Mouse (Mus musculus) gastrocnemius, postnatal 4 days (tissue): ENCODE measurements around the gene Cycs. TPM values are rescaled to one million over a fixed set of nuclear protein-coding genes. Genes with fewer than 3 reads are reported as not detected.

Experiments
- DNase-seq, 2 experiments: peaks; one replicate each; pipeline ENCODE4 v3.0.0; 2021 to 2022; ENCODE audit warnings: low spot score in 2 of 2, mixed read lengths in 2 of 2
- microRNA-seq: library from miRNA; unstranded; fragments of <30 nt; microRNA quantifications from one replicate; pipeline ENCODE4 v1.2.0, GENCODE M21; 2021
- total RNA-seq, 2 experiments: library from RNA; stranded (reverse); gene quantifications; 2 replicates each; pipeline ENCODE4 v1.2.3; 2021

Gene Cycs
- total RNA-seq, 2 experiments from 2014 or later = 43.5 to 51.8 TPM

- DNase-seq = no peak
Measured at GRCm38 (mm10) chr6:50549051-50549450, 17.3 kb downstream of the Cycs start.

GRCm38 (mm10) chr6:50545412-50546043, 20.8 kb downstream of the Cycs start:
- DNase-seq = no peak

GRCm38 (mm10) chr6:50542535-50542934, 23.8 kb downstream of the Cycs start:
- DNase-seq = no peak

- DNase-seq = no peak
Measured at GRCm38 (mm10) chr6:50539641-50540040, 26.7 kb downstream of the Cycs start.

- DNase-seq = peak; percentile 63 to 82
Measured at GRCm38 (mm10) chr6:50536461-50536892, 29.9 kb downstream of the Cycs start.

- DNase-seq = no peak
Measured at GRCm38 (mm10) chr6:50535346-50535745, 31.0 kb downstream of the Cycs start.

- no peak for DNase-seq
Measured at GRCm38 (mm10) chr6:50531920-50532319, 34.4 kb downstream of the Cycs start.

- no peak for DNase-seq
Measured at GRCm38 (mm10) chr6:50531003-50531402, 35.3 kb downstream of the Cycs start.

- no peak for DNase-seq
Measured at GRCm38 (mm10) chr6:50529194-50529593, 37.1 kb downstream of the Cycs start.

- DNase-seq = no peak
Measured at GRCm38 (mm10) chr6:50527416-50527815, 38.9 kb downstream of the Cycs start.

GRCm38 (mm10) chr6:50526597-50527024, 39.7 kb downstream of the Cycs start:
- peak; percentile 35 to 50 for DNase-seq

GRCm38 (mm10) chr6:50525846-50526245, 40.5 kb downstream of the Cycs start:
- DNase-seq = no peak

- no peak for DNase-seq
Measured at GRCm38 (mm10) chr6:50524261-50524896, 42.0 kb downstream of the Cycs start.

- no peak for DNase-seq
Measured at GRCm38 (mm10) chr6:50522772-50523171, 43.6 kb downstream of the Cycs start.

- DNase-seq = no peak
Measured at GRCm38 (mm10) chr6:50521532-50522135, 44.7 kb downstream of the Cycs start.

- no peak for DNase-seq
Measured at GRCm38 (mm10) chr6:50520139-50520538, 46.2 kb downstream of the Cycs start.

GRCm38 (mm10) chr6:50518371-50518770, 48.0 kb downstream of the Cycs start:
- no peak for DNase-seq

Small RNA genes lying within 50 kb of the gene (microRNA-seq; reads per million reads assigned to microRNA genes)
- not detected for gene Mir6371

Other genes with a start within 250 kb of the Cycs start
- gene Osbpl3, start 110.3 kb downstream of the Cycs start, total RNA-seq = 10 to 100 TPM in 1 of 2 experiments, 1 to 10 TPM in 1; 8.7 to 12.3 TPM
- under 1 TPM; 0.10 to 0.32 TPM for gene 4921507P07Rik, start 30.1 kb upstream of the Cycs start, total RNA-seq
- gene Npvf, start 87.9 kb upstream of the Cycs start, total RNA-seq = not detected